Mouse (Mus musculus) erythroblast, adult 5-6 weeks (primary cell): ENCODE results near the gene Sbk2. TPM values are rescaled to one million over a fixed set of nuclear protein-coding genes. Genes with fewer than 3 reads are reported as not detected.

Experiments
- ATAC-seq: replicated peaks from 2 replicates; pipeline ENCODE4 v1.8.0; 2016; ENCODE audit warnings: moderate number of reproducible peaks, mild to moderate bottlenecking, moderate TSS enrichment, inconsistent platforms; ENCODE audit not compliant: poor library complexity, low FRiP score, severe bottlenecking
- total RNA-seq, 2 experiments: library from RNA; stranded (forward) in 1 of 2; stranded (reverse) in 1 of 2; fragments of 150-400 nt in 1 of 2; fragments of 200-764, 138-1000 nt in 1 of 2; gene quantifications; 2 replicates each; pipeline versions ENCODE4 v1.2.3 to v1.2.4; 2015 to 2017; ENCODE audit warnings: low replicate concordance in 2 of 2

Sbk2 gene
- total RNA-seq, 2 experiments from 2014 or later: not detected

DNA sequence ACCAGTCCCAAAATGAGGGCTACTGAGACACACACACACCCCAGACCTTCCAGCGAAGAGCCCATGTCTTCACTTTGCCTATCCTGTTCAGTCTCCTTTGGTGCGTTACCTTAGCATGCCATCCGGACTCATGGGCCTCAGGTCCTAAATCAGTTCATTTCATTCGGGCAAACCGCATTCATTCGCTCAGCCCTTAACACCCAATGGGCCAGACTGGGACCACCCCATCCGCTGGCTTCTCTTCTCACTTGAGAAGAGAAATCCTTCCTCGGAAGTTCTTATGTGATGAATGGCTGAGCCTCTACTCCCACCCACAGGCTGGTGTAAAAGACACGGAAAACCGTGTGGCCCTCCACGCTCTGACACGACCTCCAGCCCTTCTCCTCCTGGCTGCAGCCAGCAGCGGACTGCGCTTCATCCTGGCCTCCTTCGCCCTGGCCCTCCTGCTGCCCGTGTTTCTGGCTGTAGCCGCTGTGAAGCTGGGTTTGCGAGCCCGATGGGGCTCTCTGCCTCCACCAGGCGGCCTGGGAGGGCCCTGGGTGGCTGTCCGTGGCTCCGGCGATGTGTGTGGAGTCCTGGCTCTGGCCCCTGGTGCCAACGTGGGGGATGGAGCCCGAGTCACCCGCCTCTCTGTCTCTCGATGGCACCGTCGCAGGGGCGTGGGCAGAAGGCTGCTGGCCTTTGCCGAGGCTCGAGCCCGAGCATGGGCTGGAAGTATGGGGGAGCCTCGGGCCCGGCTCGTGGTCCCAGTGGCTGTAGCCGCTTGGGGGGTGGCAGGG is 40.4 kb downstream of the Sbk2 start:
- ATAC-seq: no peak

DNA sequence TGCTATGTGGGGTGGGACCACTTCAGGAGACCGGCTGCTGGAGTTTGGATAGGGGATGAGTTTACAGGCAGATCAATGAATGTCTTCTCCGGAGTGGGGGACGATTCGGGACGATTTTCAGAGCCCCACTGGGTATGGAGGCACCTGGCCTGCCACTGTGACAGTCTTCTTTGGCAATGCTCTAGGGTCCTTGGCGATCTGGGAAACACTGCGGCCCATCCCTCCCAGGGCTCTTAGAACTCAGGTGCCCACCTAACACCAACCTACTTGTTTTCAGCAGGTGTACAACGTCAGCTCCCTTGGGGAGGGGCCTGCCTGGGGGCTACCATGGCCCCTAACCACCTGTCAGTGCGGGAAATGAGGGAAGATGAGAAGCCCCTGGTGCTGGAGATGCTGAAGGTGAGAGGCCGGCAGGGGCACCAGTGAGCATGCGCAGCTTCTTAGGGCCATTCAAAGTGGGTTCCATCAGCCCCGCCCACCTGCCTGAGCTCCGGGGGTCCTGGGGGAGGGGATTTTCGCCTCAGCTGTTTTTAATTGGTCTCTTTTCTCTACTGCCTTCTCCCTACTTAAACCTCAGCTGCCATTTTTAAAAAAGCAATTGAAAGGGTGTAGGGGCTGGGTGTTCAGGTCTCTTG is 41.2 kb downstream of the Sbk2 start:
- ATAC-seq: no peak

DNA sequence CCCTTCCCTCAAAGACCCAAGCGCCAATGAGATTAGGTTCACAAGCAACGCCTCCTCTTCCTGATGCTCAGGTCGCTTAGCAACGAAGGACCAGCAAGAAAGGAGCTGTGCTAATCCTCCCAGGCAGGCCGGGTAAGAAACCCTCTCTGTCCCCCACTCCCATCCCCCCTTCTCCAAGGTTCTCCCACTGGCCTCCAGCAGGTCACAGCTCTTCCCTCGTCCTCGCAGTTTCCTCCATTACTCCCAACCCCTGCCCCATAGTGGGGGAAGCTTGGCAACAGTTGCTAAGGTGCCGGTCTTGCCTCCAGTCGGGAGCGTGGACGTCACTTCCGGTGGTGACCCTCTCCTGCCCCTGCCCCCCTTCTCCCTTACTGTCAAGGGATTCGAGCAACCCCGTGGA is 41.7 kb downstream of the Sbk2 start:
- ATAC-seq: no peak

DNA sequence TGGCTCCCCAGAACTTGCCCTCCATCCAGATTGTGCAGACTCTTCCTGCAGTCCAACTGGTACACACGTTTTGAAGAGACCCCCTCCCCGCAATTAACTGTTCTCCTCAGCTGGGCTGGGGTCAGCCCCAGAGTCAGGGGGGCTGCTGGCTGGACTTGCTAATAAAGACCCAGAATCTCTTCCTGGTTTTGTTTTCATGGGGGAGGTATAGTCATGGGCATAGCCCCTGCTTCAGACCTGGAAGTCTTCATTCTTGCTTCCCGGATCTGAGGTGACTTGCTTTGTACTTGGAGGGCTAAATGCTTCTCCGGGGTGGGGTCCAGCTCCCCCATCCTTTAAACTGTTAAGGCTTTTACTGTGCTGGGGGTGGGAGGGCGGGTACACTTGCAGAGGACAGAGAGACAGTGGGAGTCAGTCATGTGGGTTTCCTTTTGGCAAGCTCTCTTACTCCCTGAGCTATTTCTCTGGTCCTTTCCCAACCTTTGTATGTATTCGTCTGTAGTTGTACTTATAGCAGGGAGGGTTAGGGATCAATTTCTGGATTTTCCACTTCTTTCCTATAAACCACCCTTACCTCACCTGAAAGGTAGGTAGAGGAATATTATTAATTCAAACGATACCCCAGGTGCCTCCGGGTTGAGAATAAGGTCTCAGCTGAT is 42.3 kb downstream of the Sbk2 start, which contains the start of gene Nat14:
TSS of gene Nat14 (plus strand) at position 205 of the 659 bp plus-strand sequence.
- no peak for ATAC-seq

DNA sequence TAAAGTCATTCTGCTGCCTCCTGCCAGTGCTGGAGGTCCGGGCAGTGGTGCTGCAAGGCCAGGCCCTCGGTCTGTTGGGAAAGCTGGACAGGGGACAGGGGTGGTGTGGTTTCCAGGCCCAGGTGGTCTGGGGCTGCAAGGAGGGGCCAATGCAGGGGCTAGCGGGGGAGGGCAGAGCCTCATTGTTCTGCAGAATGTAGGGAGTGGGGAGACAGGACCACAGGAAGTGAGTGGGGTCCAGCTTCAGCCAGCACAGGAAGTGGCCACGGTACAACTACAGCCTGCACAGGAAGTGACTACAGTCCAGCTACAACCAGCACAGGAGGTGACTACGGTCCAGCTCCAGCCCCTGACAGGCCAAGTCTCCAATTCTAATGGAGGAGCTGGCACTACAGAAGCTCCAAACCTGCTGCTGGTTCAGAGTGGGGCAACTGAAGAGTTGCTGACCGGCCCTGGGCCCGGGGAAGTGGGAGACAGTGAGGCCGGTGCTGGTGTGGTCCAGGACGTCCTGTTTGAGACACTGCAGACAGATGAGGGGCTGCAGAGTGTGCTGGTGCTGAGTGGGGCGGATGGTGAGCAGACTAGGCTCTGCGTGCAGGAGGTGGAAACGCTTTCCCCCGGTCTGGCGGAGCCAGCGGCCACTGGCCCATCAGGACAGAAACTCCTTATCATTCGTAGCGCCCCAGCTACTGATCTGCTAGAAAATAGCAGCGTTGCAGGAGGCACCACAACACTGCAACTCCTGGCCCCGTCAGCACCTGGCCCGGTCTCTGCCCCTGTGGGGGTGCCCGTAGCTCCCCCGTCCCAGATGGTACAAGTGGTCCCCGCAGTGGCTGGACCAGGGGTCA is 43.0 kb downstream of the Sbk2 start:
- ATAC-seq: no peak

DNA sequence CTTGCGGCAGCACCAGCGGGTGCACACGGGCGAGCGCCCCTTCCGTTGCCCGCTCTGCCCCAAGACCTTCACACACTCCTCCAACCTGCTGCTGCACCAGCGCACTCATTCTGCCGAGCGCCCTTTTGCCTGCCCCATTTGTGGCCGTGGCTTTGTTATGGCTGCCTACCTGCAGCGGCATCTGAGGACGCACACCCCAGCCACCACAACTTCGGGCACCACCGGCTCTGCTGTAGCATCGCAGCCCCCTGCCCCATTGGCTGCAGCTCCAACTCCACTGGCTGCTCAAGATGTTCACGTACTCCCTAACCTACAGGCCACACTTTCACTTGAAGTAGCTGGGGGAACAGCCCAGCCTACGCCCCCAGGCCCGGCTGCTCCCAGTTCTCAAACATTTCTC is 43.7 kb downstream of the Sbk2 start:
- no peak for ATAC-seq

DNA sequence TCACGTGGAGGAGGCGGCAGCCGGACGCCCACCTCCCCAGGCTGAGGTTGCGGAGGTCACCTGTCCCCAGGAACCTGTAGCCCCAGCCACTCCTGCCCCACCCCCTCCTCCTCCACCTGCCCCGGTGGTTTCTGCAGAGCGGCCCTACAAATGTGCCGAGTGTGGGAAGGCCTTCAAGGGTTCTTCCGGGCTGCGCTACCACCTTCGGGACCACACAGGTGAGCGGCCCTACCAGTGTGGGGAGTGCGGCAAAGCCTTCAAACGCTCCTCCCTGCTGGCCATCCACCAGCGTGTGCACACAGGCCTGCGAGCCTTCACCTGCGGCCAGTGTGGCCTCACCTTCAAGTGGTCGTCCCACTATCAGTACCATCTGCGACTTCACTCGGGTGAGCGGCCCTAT is 44.2 kb downstream of the Sbk2 start:
- ATAC-seq: no peak

DNA sequence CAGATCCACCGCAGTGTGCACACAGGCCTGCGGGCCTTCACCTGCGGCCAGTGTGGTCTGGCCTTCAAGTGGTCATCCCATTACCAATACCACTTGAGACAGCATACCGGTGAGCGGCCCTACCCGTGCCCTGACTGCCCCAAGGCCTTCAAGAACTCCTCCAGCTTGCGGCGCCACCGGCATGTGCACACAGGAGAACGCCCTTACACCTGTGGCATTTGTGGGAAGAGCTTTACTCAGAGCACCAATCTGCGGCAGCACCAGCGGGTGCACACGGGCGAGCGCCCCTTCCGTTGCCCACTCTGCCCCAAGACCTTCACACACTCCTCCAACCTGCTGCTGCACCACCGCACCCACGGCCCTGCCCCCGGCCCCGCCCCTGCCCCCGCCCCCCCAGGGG is 45.1 kb downstream of the Sbk2 start:
- ATAC-seq: no peak

DNA sequence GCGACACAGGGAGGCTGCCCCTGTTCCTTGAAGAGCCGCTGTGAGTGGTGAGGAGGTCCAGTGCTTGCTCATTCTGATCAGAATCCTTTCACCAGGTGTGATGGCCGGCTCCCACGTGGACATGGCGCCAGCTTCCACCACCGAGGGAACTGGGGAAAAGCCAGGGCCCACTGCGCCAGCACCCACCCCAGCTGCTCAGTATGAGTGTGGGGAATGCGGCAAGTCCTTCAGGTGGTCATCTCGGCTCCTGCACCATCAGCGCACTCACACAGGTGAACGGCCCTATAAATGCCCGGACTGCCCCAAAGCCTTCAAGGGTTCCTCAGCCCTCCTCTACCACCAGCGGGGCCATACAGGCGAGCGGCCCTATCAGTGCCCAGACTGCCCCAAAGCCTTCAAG is 45.5 kb downstream of the Sbk2 start:
- no peak for ATAC-seq

DNA sequence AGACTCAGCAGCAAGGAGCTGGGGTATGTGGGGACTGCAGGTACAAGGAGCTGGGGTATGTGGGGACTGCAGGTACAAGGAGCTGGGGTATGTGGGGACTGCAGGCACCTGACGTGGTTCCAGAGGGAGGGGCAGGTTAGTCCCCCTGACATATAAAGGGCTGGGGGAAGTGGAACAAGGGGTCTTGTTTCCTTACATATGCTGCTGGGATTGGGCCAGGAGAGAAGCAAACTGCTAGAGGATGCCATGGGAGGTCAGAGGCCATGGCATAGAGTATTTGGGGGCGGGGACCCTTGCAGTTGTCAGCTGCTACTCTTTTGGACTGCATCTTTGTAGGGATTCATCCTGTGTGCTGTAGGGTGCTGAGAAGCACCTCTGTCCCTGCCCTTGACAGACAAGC is 46.7 kb downstream of the Sbk2 start:
- ATAC-seq: no peak

DNA sequence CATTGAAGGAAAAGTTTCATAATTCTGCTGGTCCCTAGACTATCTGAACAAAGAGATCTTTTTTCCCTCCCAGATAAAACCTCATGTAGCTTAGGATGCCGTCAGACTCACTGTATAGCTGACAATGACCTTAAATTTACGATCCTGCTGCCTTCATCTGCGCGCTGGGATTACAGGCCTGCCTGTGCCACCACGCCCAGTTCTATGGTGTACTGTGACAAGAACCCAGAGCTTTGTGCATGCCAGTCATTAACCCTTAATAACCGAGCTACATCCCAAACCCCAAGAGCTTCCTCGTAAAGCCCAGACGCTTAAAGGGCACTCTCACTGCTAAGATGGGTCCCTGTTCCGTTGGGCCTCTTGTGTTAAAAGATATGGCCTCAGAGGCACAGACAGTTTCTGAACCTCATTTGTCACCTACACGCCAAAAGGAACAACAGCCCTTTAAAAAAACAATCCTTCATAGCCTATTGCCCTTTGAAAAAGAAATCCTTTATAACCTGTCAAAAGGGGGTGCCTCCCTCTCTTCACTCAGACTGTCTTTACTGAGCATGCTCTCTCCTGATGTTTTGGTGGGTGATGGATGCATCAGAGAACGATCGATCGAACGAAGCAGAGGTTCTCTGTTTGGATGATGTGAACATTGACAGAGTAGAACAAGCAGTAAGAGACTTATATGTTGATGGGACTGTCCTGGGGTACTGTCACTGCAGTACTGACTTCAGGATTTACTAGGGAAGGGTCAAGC is 48.4 kb downstream of the Sbk2 start:
- peak; percentile 65 for ATAC-seq

DNA sequence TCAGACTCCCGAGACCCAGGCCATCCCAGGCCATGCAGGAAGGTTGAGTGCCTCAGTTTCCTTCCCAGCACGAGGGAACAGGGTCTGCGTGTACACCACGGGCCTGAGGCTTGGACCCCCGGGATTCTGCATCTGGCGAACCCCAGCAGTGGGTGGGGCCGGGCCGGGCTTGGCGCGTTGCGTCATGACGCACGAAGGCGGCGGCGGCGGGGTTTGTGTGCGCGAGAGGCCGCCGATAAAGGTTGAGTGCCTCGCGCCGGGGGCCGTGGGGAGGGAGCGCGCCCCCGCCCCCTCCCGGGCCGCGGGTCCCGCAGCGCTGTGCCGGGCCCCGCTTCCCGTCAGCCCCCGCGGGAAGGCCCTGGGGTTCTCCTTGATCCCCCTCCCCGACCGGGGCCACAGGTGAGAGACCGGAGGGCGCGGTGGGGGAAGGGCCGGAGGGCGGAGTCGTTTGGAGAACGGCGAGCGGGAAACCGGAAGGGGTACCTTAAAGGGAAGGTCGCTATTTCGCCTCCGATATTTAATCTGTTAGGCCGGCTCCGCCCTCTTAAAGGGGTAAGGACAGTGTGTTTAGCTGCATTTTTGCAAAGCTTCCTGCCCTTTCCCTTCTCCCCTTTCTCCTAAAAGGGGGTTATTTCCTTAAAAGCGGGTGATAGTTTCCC is 49.1 kb downstream of the Sbk2 start, which contains the start of gene Zfp628:
TSS of gene Zfp628 (plus strand) at position 211 of the 659 bp plus-strand sequence.
- ATAC-seq: peak; percentile 89

DNA sequence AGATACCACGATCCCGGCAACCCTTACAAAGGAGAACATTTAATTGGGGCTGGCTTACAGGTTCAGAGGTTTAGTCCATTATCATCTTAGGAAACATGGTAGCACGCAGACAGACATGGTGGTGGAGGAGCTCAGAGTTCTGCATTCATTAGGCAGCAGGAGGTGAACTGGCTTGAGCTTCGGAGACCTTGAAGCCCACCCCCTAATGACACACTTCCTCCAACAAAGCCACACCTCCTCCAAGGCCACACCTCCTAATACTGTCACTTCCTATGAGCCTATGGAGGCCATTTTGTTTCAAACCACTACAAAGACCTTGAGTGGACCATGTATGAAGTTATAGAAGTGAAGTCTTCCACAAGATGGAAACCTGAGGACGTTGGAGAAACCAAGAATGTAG is 52.0 kb downstream of the Sbk2 start:
- no peak for ATAC-seq

DNA sequence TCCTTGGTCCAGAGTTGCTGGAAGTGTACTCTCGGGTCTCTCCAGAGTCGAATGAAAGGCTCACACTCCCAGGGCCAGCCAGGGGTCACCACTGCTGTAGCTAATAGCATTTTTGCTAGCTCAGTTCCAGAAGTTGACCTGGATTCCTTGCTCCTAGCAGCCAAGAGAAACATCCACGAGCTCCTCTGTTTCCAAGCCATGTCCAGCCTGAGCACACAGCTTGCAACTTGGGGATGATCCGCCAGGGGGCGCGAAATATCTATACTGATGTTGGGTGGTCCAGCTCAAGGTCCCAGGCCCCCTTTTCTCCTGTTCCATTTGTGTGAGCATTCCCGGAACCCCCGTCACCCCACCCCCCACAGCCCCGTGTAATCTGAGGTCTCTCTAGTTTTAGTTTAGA is 52.6 kb downstream of the Sbk2 start:
- no peak for ATAC-seq

DNA sequence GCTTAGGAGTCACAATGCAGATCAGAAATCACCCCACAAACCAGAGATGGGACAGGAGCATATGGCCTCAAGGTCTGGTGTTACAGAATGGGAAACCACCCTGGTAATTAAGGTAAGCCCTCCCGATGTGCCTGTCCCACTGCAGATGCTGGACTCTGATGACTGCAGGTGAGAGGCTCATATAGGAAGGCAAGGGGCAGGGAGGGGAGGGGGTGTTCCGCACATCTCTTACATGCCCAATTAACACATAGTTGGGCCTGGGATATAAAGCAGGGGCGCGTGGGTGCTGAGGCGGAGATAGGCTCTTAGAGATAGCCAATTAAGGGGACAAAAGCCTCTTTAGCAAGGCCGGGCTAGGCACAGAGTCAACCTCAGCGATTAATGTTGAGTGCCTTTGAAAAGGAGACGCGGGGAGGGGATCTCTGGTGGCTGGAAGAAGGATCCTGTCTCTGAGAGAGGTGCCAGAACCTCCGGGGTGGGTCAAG is 57.7 kb downstream of the Sbk2 start, which contains the start of gene Gm36210:
TSS of gene Gm36210 (minus strand) at position 51 of the 485 bp plus-strand sequence.
- no peak for ATAC-seq

DNA sequence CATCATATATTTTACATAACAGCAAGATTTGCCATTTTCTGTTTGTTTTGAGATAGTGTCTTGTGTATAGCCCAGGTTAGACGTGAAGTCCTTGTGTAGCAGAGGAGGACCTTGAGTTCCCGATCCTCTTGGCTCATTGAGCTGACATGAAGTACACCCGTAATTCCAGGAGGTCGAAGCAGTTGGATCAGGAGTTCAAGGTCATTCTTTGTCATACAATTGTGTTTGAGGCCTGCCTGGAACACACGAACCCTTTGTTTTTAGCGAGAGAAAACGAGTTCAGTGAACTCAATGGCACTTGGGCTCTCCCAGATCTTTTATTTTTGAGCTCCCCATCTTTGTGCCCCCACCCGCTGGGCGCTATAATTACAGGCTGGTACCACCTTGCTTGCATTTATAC is 61.8 kb downstream of the Sbk2 start:
- no peak for ATAC-seq

DNA sequence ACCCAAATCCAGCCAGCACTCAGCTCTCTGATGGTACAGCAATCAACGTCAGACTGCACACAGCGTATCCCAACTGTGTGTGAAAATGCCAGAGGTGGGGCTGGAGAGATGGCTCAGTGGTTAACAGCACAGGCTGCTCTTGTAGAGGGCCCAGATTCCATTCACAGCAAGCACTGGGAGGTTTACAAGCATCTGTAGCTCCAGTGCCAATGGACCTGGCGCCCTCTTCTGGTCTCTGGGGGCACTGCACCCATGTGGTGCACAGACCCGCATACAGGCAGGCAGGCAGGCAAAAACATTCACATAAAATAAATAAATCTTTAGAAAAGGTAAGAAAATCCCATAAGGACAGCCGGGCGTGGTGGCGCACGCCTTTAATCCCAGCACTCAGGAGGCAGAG is 63.0 kb downstream of the Sbk2 start:
- ATAC-seq: peak; percentile 68

DNA sequence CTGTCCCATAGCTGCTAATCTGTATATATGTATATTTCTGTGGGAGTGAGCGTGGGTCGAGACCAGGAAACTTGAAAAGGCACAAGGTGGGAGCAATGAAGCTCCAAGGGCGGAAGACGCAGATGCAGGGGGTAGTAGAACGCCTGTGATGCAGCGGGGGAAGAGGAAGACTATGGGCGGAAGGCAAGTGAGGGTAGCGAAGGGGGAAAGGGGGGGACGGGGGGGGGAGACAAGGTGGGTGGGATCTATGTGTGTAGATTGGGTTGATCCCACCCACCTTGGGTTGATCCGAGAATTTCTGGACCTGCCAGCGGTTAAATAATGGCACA is 63.7 kb downstream of the Sbk2 start:
- ATAC-seq: no peak
